Mouse (Mus musculus) T-cell, adult 2 months (primary cell): ENCODE measurements around the gene Ppie.
"Not testable (repeated sequence)": the region's sequence is repeated elsewhere in the genome, so short reads cannot be mapped to it uniquely, and the experiment has no call there.

Experiments used
- DNase-seq: peaks from one replicate; pipeline ENCODE4 v3.0.0; 2022; ENCODE audit warnings: low spot score

Gene Ppie

DNA sequence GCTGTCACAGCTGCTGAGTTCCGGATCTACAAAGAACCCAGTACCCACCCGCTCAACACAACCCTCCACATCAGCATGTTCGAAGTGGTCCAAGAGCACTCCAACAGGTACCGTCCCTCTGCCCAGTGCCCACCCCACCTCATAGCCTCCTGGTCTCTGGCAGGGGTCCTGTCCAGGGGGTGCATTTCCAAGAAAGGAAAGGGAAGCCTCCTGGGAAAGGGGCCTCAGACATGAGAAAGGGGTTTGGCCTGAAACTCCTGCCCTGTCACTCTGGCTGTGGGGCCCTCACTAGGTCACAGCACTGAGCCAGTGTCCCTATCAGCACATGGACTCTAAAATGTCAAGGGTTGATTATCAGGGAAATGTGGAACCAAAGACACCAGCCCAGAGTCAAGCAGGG, 25.1 kb downstream of the Ppie start:
- DNase-seq = not testable (repeated sequence)

DNA sequence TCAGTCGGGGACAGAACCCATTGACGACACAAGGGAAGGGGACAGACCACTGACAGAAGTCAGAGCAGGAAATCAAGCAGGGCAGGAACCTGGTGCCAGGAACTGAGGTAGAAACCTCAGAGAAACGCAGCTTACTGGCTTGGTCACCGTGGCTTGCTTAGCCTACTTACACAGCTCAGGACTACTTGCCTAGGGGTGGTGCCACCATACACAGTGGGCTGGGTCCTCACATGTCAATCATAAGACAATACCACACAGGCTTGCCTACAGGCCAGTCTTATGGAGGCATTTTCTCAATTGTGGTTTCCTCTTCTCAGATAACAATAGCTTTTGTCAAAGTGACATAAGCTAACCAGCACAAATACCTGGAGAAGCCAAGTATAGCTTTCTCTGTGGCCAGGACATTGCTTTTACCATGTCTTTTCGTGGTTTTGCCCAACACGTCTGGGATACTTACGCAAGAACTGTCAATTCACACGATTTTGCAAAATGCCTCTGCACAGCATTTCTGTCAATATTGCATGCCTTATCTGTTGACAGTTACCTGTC, 27.5 kb downstream of the Ppie start:
- DNase-seq = no peak

GRCm38 (mm10) chr4:123111275-123111983, 28.3 kb downstream of the Ppie start:
- DNase-seq = not testable (repeated sequence)

- no peak for DNase-seq
These were observed 29.0 kb downstream of the Ppie start for GRCm38 (mm10) chr4:123110751-123111150.

- no peak for DNase-seq
These were observed 31.7 kb downstream of the Ppie start for GRCm38 (mm10) chr4:123108056-123108455.

DNA sequence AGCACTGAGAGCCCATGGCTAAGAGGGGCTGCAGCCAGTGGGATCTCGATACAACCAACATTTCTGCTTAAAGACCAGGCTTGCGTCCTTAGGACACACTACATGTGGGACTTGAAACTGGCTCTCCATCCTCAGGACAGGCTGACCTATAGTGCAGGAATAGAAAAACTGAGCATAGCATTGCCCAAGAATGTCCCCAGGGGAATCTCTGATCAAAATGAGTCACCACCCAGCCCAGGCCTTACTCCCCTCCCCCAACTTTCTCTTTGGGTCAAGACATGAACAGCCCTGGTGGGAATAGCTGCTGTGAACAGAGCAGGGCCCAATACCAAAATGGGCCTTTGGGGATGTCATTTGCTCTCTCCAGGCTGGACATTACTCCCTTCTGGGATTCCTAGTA, 32.9 kb downstream of the Ppie start:
- DNase-seq = no peak

- not testable (repeated sequence) for DNase-seq
These were observed 33.8 kb downstream of the Ppie start for GRCm38 (mm10) chr4:123105929-123106328.

DNA sequence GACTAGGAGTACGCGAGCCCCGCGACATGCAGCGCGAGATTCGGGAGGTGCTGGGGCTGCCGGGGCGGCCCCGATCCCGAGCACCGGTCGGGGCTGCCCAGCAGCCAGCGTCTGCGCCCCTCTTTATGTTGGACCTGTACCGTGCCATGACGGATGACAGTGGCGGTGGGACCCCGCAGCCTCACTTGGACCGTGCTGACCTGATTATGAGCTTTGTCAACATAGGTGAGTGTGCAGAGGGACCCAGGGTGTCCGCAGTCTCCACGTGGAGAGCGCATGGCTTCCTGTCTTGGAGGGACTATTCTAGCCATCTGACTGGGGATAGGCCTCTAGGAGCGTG, 34.3 kb downstream of the Ppie start:
- DNase-seq = no peak

DNA sequence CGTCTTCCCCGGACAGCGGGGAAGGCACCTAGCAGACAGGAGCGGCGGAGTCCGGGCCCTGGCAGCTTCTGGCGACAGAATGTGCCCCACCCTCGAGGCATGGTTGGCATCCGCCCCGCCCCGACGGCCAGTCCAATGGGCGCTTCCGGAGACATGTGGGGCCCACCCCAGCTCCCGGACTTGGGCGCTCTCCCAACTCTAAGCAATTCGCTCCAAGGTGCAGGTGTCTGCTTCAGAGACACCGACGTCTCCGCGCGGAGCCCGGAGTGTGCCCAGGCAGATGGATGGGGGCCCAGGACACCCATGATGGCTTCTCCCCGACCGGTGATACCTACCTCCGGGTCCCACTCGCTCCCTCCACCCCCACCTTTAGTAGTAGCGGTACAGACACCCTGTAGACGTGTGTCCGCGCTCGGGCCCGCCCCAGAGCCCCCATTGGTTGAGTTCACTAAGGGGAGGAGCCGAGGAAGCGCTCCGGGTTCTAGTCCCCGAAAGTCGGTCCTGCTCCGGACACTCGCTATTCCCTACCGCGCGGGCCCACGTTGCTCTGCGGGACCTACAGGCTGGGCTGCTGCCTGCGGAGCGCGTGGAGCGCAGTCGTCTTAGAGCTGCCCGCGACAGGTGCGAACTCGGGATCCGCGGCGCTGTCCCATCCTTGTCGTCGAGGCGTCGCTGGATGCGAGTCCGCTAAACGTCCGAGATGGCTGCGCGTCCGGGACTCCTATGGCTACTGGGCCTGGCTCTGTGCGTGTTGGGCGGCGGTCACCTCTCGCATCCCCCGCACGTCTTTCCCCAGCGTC, 34.9 kb downstream of the Ppie start, which contains the start of gene Bmp8b:
TSS of gene Bmp8b (plus strand) at position 515 of the 800 bp plus-strand sequence.
- DNase-seq = no peak

DNA sequence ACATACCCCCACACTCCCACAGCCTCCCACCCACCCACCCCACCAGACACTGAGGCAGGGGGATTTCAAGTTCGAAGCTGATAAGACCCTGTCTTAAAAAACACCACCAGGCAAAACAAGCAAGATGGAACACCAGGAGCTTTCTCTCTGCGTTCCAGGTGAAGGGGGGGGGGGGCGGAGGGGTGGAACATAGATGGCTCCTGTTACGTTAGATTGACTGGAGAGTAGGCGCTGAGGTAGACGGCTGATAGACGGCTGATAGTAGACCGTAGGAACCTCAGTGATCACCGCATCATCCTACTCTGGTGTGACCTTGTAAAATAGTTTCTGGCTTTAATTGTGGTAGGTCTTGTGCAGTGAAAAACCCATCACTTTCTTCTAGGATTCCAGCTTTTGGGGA, 45.9 kb downstream of the Ppie start:
- DNase-seq = no peak

DNA sequence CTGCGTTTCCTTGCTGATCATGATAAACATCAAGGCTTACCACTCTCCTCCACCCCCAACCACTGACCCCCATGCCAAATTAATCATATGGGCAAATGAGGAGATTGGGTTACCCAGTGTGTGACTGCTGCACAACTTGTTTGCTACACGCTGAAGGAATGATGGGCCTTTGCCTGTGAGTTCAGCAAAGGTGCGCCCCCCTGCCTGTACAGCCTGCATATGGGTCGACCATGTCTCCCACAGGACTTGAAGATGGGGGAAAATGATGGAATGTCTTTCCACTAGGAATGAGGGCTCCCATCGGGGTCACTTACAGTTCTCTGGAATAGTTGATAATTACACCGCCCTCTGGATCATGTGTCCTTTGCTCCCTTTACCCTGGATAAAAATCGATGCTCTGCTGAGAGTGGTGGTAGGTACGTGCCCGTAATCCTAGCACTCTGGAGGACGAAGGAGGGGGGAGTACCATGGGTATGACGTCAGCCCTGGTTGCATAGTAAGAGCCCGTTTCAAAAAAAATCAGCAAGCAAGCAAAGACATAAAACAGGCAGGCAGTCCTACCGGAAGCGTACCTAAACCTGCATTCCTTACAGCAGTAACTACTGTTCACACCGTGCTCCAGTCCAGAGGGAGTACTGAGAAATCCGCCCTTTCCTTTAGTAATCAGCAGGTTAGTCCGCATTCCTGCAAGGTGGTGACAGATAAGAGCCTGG, 46.5 kb downstream of the Ppie start:
- DNase-seq = no peak

DNA sequence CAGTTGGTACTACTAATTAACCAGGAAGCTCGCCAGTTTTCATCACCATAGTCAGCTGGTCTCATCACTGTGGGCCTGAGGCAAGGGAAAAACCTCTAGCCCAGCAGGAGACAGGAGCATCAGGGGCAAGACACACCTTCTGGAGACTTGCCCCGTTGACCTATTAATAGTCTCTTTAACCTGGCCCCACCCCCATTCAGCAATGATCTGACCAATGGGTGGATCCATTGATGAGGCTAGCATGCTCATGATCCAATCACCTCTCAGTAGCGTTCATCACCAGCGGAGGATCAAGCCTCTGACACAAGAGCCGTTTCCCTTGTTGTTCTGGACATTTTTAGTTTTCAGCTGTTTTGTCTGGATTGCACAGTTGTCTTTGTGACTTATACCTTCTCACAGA, 47.1 kb downstream of the Ppie start:
- no peak for DNase-seq

GRCm38 (mm10) chr4:123086381-123086780, 53.4 kb downstream of the Ppie start:
- no peak for DNase-seq

GRCm38 (mm10) chr4:123085290-123085689, 54.5 kb downstream of the Ppie start:
- peak; percentile 19 for DNase-seq

GRCm38 (mm10) chr4:123083323-123083902, 56.3 kb downstream of the Ppie start:
- DNase-seq = no peak

GRCm38 (mm10) chr4:123082283-123083163, 57.2 kb downstream of the Ppie start:
- DNase-seq = peak; percentile 66

DNA sequence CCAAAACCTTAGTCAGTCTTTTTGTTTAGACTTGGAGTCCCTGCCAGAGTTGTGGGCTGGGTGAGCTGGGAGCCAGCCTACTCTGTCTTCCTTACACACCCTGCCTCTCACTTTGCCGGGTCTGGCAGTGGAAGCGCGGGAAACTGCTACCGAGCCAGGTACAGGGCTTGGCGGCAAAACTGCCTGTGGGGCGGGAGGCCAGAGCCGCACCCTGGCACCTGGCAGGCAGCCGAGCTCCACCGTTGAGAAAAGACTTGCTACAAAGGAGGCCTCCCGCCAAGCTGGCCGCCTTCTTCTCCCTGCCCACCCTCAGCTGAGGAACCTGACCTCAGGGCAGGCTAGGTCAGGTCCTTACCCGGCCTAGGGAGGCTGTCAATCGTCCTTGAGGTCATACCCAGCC, 59.0 kb downstream of the Ppie start:
- DNase-seq = no peak

GRCm38 (mm10) chr4:123078231-123078630, 61.5 kb downstream of the Ppie start:
- no peak for DNase-seq
